Mouse (Mus musculus) cerebellum, adult 11 months (tissue): Measurements from ENCODE around the gene Rbm6.

Experiments used
- DNase-seq: peaks from one replicate; pipeline ENCODE4 v3.0.0; 2022

Gene Rbm6

GRCm38 (mm10) chr9:107873137-107873536 lies at the start of gene Rbm6:
TSS of gene Rbm6 (minus strand) at chr9:107873237.
- no peak for DNase-seq

DNA sequence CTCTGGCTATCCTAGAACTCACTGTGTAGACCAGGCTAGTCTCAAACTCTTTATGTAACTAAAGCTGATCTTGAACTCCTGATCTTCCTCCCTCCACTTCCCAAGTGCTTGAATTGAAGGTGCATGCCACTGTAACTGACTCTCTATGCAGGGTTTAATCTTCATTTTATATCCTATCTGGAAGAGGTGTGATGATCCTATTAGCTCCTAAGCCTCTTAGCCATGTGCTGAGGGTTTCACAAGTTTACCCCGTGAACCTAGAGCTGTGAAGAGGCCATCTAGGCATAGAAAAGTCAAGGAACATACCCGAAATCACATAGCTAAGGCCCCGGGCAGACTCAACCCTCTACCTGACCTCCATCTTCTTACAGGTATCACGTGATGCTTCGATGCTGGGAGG lies 46.4 kb upstream of the Rbm6 start:
- no peak for DNase-seq

GRCm38 (mm10) chr9:107918884-107919283 lies 45.8 kb upstream of the Rbm6 start:
- DNase-seq, result no peak

DNA sequence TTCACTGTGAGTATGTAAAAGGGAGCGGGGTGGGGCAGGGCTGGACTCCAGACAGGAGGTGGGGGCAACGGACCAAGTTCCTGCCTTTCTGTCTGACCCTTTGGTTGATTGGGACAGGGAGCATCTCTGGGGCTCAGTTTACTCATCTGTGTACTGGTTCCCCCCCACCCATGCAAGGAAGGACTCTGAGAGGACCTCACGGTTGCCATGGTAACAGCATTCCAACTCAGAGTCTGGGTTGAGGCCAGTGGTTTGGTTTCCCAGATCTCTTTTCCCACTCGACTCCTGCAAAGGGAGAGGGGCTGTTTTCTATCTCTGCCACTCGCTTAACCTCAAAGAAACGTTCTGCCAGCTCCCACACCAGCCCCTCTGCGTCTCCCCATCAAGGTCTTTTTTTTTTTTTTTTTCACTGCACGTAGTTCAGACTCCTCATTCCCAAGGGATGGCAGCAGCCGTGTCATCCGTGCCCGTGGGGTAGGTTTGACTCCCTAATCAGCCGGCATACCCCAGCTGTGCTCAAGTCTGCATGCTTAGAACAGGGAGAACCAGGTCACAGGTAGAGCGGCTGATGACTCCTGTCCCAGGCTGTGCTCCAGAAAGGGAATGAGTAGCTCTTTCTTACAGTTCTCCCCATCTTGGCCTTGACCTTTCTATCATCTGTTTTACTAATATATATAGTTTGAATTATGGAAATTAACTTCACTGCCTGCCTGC lies 45.0 kb upstream of the Rbm6 start:
- no peak for DNase-seq

GRCm38 (mm10) chr9:107914764-107915420 lies 41.9 kb upstream of the Rbm6 start:
- DNase-seq, result no peak

DNA sequence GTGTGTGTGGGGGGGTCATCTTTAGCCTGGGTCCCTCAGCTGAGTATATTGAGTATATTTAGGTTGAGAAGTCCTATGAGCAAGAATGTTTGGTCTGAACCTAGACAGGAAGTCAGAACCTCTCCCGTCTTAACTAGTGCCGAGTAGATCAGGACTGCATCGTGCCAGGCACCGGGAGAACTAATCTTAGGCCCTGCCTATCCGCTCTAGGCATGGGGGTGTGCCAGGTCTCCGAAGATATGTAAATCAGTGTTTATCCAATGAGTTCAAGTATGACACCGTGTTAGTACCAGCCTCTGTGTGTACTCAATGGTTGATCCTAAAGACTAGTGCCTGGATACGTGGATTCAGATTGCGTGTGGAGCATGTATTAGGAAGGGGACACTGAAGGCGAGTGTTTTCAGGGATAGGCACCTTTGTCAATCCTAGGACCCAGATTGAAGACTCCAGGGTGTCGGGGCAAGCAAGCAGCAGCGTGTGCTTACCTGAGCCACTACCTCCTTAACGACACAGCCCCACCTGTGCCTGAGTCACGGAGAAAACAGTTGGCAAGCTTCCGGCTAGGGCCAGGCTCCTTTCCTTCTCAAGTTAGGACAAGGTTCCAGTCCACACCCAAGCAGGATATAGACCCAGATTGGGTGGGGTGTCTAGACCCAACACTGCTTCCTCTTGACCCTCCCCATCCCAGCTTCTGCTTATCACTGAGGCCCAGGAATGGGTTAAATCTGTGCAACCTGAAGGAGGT lies 37.2 kb upstream of the Rbm6 start:
- DNase-seq, result no peak

DNA sequence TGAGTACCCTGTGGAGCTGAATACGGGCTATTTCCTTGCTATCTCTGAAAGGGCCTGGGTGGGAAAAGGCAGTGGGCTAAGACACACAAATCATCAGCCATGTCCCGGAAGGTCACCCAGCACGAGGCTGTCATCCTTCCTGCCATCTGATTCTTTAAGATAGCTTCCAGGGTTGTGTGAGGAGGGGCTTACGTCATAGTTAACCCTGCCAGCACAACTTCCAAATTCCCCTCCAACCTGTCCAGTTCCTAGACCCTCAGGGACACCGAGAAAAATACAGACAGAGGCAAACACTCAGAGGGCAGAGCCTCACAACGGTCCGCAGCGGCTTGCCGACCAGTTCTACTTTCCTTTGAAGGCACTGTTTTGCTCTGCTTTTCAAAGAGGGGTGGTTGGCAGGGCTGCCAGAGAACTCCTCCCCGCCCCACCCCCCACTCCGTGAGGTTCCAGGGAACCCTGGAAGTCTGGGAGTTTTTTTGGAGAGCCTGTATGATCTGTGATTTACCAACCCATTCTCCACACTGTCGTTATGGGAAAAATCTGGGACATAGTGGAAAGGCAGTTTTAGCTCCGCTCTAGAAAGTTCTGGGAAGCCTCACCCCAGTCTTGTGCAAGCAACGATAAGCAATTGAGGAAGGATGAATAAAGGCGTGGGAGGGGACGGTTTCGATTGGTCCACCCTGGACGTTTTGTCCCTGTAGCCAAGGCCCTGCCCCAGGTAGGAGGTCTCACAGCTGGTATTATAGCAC lies 35.5 kb upstream of the Rbm6 start:
- DNase-seq, result no peak

- no peak for DNase-seq
Observed at GRCm38 (mm10) chr9:107907801-107908120, 34.7 kb upstream of the Rbm6 start.

DNA sequence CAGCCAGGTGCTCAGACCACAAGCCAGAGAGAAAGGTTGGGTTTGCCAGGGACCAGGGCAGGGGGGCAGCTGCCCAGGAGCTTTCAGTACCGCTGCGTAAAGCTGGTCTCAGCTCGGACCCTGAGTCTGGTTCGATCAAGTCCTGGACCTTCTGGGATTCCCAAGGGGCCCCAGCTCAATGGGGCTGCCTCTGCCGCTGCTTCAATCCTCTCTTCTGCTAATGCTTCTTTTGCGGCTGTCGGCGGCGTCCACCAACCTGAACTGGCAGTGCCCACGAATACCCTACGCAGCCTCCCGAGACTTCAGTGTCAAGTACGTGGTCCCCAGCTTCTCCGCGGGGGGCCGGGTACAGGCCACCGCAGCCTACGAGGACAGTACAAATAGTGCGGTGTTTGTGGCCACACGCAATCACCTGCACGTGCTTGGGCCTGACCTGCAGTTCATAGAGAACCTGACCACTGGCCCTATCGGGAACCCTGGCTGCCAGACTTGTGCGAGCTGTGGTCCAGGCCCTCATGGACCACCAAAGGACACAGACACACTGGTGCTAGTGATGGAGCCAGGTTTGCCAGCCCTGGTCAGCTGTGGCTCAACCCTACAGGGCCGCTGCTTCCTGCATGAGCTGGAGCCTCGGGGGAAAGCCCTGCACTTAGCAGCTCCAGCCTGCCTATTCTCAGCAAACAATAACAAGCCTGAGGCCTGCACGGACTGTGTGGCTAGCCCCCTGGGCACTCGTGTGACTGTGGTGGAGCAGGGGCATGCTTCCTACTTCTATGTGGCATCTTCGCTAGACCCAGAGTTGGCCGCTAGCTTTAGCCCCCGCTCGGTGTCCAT lies 34.1 kb upstream of the Rbm6 start:
- no peak for DNase-seq

DNA sequence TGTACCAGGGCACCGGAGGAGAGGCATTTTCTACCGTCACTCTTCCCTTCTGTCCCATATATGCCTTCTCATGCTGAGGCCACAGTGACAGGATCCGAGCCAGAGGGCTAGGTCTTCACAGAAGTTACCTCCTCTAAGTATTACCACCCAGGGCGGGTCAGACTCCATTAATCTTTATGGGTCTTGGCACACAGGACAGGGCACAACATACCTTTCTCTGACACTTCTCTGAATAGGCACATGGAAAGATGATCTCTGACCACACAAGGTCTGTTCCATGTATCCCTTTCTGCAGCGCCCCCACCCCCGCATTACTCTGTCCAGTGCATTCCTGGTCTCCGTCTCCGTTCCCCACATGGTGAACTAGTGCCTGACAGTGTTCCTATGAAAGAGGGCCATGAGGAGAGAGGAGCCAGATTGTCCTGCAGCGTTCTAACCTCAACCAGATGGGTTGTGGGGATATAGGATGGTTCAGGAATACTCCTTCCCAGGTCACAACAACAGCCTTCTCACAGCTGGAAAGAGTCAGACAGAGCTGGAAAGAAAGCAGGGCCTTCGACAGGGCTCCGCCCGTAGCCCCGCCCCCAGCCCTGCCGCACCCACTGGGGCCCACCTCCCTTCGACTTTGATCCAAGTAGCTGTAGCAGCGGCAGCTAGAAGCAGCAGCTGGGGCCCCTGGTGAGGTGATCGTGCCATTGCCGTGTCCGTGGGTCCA lies 33.4 kb upstream of the Rbm6 start, which contains the start of gene Mst1r:
Mst1r (plus strand) TSS at position 622 of the 715 bp plus-strand sequence.
- no peak for DNase-seq

- DNase-seq, result peak; percentile 84
Observed at GRCm38 (mm10) chr9:107904726-107905125, 31.7 kb upstream of the Rbm6 start.

DNA sequence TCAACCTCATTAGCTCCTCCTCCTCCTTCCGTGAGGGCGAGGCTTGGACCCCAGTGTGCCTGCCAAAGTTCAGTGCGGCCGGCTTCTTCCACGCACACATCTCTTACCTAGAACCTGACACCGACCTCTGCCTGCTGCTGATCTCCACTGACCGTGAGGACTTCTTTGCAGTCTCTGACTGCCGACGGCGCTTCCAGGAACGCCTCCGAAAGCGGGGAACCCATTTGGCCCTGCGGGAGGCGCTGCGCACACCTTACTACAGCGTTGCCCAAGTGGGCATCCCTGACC lies 28.5 kb upstream of the Rbm6 start:
- DNase-seq, result no peak

DNA sequence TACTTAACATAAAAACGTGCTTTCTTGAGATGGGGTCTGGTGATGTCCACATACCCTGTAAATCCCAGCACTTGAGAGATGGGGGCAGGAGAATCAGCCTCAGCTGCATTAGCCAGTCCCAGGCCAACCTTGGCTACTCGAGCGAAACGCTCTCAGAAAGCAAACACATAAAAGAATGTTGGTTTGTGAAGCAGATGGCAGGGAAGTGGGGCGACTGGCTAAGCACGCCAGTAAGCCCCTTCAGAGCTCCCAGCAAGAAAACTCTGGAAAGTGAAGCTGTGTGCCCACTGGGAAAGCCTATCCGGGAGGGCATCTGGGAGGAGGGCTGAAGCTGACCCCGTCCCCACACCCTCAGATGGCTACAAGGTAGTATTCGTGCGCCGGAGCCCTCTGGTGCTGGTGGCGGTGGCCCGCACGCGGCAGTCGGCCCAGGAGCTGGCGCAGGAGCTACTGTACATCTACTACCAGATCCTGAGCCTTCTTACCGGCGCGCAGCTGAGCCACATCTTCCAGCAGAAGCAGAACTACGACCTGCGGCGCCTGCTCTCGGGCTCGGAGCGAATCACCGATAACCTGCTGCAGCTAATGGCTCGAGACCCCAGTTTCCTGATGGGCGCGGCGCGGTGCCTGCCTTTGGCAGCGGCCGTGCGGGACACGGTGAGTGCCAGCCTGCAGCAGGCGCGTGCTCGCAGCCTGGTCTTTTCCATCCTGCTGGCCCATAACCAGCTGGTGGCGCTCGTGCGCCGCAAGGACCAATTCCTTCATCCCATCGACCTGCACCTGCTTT lies 28.0 kb upstream of the Rbm6 start:
- peak; percentile 93 for DNase-seq

DNA sequence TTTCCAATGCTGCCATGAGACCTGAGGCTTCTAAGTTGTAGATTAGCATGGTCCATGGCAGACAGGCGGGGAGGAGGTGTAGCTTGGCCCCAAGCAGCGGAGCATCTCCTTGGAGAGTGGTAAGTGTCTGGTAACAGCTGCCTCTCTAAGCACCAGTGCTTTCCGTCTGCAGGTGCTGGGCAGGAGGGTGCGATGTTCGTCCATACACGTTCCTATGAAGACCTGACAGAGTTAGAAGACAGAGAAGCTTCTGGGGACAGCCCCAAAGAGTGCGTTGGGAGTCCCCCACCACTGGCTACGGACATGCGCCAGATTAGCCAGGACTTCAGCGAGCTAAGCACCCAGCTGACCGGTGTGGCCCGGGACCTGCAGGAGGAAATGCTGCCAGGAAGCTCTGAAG lies 26.8 kb upstream of the Rbm6 start:
- DNase-seq, result no peak

GRCm38 (mm10) chr9:107898563-107898962 lies 25.5 kb upstream of the Rbm6 start:
- DNase-seq, result no peak

DNA sequence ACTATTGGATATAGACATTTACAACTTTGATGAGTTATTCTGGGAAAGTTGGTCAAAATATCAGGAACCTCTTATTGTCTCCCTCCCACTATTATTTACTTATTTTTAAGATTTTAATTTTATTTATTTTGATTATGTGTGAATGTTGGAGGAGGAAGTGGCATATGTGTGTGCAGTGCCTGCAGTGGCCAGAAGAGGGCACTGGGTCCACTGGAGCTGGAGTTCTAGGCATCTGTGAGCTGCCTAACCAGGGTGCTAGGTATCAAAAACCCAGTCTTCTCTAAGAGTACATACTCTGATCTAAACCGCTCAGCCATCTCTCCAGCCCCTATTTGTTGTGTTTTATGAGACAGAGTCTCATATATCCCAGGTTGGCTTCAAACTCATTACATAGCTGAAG lies 18.0 kb upstream of the Rbm6 start:
- DNase-seq, result no peak

DNA sequence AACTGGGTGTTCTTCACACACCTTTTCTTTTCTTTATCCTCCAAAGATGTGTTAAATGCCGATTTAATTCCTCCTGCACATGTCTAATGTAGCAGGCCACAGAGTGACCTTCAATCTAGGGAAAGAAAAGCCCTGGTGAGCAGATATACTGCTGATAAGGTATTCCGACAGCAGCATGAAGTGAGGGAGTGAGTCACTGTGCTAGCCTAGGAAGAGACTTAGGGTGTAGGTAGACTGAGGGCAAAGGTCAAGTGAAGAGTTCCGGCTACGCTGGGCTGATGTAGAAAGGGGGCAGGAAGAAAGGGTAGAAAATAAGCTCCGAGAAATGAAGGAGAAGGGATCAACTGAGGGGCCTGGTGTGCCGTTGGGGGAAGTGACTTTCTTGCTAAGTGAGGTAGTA lies 17.2 kb upstream of the Rbm6 start:
- DNase-seq, result no peak

- DNase-seq, result no peak
Observed at GRCm38 (mm10) chr9:107888267-107888850, 15.3 kb upstream of the Rbm6 start.

DNA sequence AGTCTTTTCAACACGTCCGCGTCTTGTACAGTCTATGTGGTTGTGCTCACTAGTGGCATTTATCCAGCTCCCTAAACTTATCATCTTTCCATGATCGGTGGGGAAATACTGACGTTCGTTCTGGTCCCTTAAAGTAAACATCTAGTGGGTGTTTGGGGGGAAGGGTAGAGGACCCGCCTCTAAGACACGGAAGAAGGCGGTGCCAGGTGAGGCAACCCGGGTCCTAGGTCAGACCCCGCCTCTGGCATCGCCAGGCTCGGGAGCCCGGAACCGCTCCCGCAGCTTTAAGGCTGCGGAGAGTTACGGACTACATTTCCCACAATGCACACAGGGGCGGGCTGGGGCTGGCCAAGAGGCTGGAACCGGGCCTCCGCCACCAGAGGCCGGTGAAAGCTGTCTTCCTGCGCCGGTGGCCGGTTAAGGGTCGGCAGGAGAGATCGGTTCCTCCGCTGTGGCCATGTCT lies 14.8 kb upstream of the Rbm6 start, which contains the start of gene Mon1a:
Mon1a (plus strand) TSS at position 348 of the 463 bp plus-strand sequence.
- peak; percentile 88 for DNase-seq

DNA sequence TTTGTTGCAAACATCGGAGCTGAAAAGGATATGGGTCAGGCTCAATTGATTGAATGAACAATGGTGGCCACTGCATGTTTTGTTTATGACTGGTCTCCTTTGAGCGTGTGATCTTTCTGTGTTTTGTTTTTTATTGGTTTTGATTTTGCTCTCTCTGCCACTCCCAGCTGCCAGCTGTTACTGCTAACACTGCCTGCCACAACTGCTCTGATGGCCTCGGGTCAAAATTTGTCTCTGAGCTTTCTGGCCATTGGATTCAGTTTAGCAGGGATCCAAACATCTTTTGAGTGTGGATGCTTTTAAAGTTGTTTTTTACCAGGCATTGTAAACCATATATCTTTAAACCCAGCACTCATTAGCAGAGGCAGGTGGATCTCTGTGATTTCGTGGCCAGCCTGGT lies 7.4 kb upstream of the Rbm6 start:
- no peak for DNase-seq
